Mouse (Mus musculus) CH12.LX (cell line): ENCODE data around the gene Elp4. TPM values are rescaled to one million over a fixed set of nuclear protein-coding genes. Genes with fewer than 3 reads are reported as not detected.

Source experiments
- DNase-seq: peaks from one replicate; pipeline ENCODE4 v3.0.0-alpha.2; 2013; ENCODE audit errors: extremely low read depth
- H3K27ac ChIP-seq: 2 replicates; pipeline ENCODE4 v1.5.1; 2012; ENCODE audit warnings: low read depth, mild to moderate bottlenecking, control low read depth, moderate library complexity; ENCODE audit not compliant: insufficient read depth
- H3K27me3 ChIP-seq: replicated peaks from 2 replicates; pipeline ENCODE3; 2012; ENCODE audit warnings: inconsistent platforms
- H3K36me3 ChIP-seq, 2 experiments: replicated peaks in 1 of 2; 2 replicates each; pipeline versions ENCODE3 to v1.6.1; 2012; ENCODE audit warnings: inconsistent platforms in 1 of 2, low read length in 1 of 2, mild to moderate bottlenecking in 1 of 2, mixed read lengths in 1 of 2, moderate library complexity in 1 of 2; ENCODE audit not compliant: control insufficient read depth in 1 of 2, insufficient read depth in 1 of 2
- H3K4me1 ChIP-seq, 2 experiments: 2 replicates each; pipeline ENCODE4 v1.6.1; 2012; ENCODE audit warnings: inconsistent platforms in 1 of 2, moderate library complexity in 1 of 2; ENCODE audit not compliant: insufficient read depth in 2 of 2, control insufficient read depth in 1 of 2
- H3K4me2 ChIP-seq: 2 replicates; pipeline ENCODE4 v1.6.1; 2012; ENCODE audit warnings: low read depth, mild to moderate bottlenecking, control low read depth; ENCODE audit not compliant: poor library complexity, insufficient read depth, severe bottlenecking
- H3K4me3 ChIP-seq, 3 experiments: fragments of 150-350 bp in 1 of 3; sonication (generic) in 1 of 3; replicated peaks in 1 of 3; 2 replicates each; pipeline versions ENCODE3 to v1.5.1; 2011 to 2012; ENCODE audit warnings: low read depth in 2 of 3, low read length in 2 of 3, mild to moderate bottlenecking in 2 of 3, moderate library complexity in 2 of 3, control low read depth in 1 of 3, improper control_type of control experiment in 1 of 3, inconsistent platforms in 1 of 3, mixed read lengths in 1 of 3; ENCODE audit not compliant: poor library complexity in 1 of 3
- H3K79me2 ChIP-seq: replicated peaks from 2 replicates; pipeline ENCODE4 v1.6.1; 2012; ENCODE audit warnings: mild to moderate bottlenecking, moderate library complexity; ENCODE audit not compliant: control insufficient read depth, poor library complexity, insufficient read depth, severe bottlenecking; ENCODE audit errors: extremely low read depth
- H3K9ac ChIP-seq: 2 replicates; pipeline ENCODE4 v1.6.1; 2012; ENCODE audit warnings: low read depth, mild to moderate bottlenecking, control low read depth, moderate library complexity; ENCODE audit not compliant: insufficient read depth
- H3K9me3 ChIP-seq: replicated peaks from 2 replicates; pipeline ENCODE3; 2012; ENCODE audit warnings: low read length, inconsistent platforms, mixed read lengths
- BHLHE40 ChIP-seq: IDR thresholded peaks from 2 replicates; pipeline ENCODE4 v1.6.1; 2011; ENCODE audit warnings: mild to moderate bottlenecking, low read depth, low read length, improper control_type of control experiment
- CHD1 ChIP-seq: IDR thresholded peaks from 2 replicates; pipeline ENCODE4 v1.6.1; 2012; ENCODE audit warnings: low read depth, low read length, improper control_type of control experiment, inconsistent platforms
- CHD2 ChIP-seq: IDR thresholded peaks from 2 replicates; pipeline ENCODE4 v1.6.1; 2011; ENCODE audit warnings: low read length, improper control_type of control experiment
- ELF1 ChIP-seq: IDR thresholded peaks from 2 replicates; pipeline ENCODE4 v1.6.1; 2014; ENCODE audit warnings: low read depth, mild to moderate bottlenecking, inconsistent platforms, low read length, improper control_type of control experiment
- ETS1 ChIP-seq: conservative IDR thresholded peaks from 2 replicates; pipeline ENCODE4 v1.6.1; 2012; ENCODE audit warnings: low read depth, mild to moderate bottlenecking, inconsistent platforms, low read length, improper control_type of control experiment, moderate library complexity
- JUN ChIP-seq: IDR thresholded peaks from 2 replicates; pipeline ENCODE4 v1.6.1; 2011; ENCODE audit warnings: low read depth, mild to moderate bottlenecking, low read length, improper control_type of control experiment, moderate library complexity; ENCODE audit not compliant: insufficient read depth
- KAT2A ChIP-seq: IDR thresholded peaks from 2 replicates; pipeline ENCODE4 v1.6.1; 2012; ENCODE audit warnings: low read length, improper control_type of control experiment, inconsistent platforms; ENCODE audit not compliant: insufficient replicate concordance
- MAFK ChIP-seq: IDR thresholded peaks from 2 replicates; pipeline ENCODE4 v1.6.1; 2011; ENCODE audit warnings: low read length, improper control_type of control experiment; ENCODE audit not compliant: insufficient replicate concordance
- MAX ChIP-seq: IDR thresholded peaks from 2 replicates; pipeline ENCODE4 v1.6.1; 2011; ENCODE audit warnings: low read length, improper control_type of control experiment
- MAZ ChIP-seq: IDR thresholded peaks from 2 replicates; pipeline ENCODE4 v1.6.1; 2012; ENCODE audit warnings: low read depth, mild to moderate bottlenecking, inconsistent platforms, low read length, improper control_type of control experiment, moderate library complexity
- MEF2A ChIP-seq: IDR thresholded peaks from 2 replicates; pipeline ENCODE4 v1.6.1; 2014; ENCODE audit warnings: low read depth, mild to moderate bottlenecking, inconsistent platforms, low read length, improper control_type of control experiment, borderline replicate concordance
- MXI1 ChIP-seq: IDR thresholded peaks from 2 replicates; pipeline ENCODE4 v1.6.1; 2011; ENCODE audit warnings: mild to moderate bottlenecking, low read depth, low read length, improper control_type of control experiment
- NELFE ChIP-seq: IDR thresholded peaks from 2 replicates; pipeline ENCODE4 v1.6.1; 2011; ENCODE audit warnings: low read depth, low read length, improper control_type of control experiment
- NRF1 ChIP-seq: IDR thresholded peaks from 2 replicates; pipeline ENCODE4 v1.6.1; 2014; ENCODE audit warnings: low read depth, mild to moderate bottlenecking, inconsistent platforms, low read length, improper control_type of control experiment, moderate library complexity
- PAX5 ChIP-seq: IDR thresholded peaks from 2 replicates; pipeline ENCODE4 v1.6.1; 2012; ENCODE audit warnings: low read length, inconsistent platforms, mixed read lengths
- RAD21 ChIP-seq: IDR thresholded peaks from 2 replicates; pipeline ENCODE4 v1.6.1; 2011; ENCODE audit warnings: low read depth, mild to moderate bottlenecking, low read length, improper control_type of control experiment, moderate library complexity
- RCOR1 ChIP-seq: conservative IDR thresholded peaks from 2 replicates; pipeline ENCODE4 v1.6.1; 2012; ENCODE audit warnings: low read depth, mild to moderate bottlenecking, inconsistent platforms, low read length, improper control_type of control experiment
- SIN3A ChIP-seq: IDR thresholded peaks from 2 replicates; pipeline ENCODE4 v1.6.1; 2012; ENCODE audit warnings: low read length, improper control_type of control experiment, inconsistent platforms
- TBP ChIP-seq: conservative IDR thresholded peaks from 2 replicates; pipeline ENCODE4 v1.6.1; 2011; ENCODE audit warnings: low read depth, low read length, improper control_type of control experiment
- TCF12 ChIP-seq: IDR thresholded peaks from 2 replicates; pipeline ENCODE4 v1.6.1; 2014; ENCODE audit warnings: low read depth, mild to moderate bottlenecking, inconsistent platforms, low read length, improper control_type of control experiment
- UBTF ChIP-seq: IDR thresholded peaks from 2 replicates; pipeline ENCODE4 v1.6.1; 2012; ENCODE audit warnings: low read depth, mild to moderate bottlenecking, inconsistent platforms, low read length, improper control_type of control experiment, moderate library complexity
- USF2 ChIP-seq: conservative IDR thresholded peaks from 2 replicates; pipeline ENCODE4 v1.6.1; 2011; ENCODE audit warnings: low read depth, low read length, improper control_type of control experiment
- ZKSCAN1 ChIP-seq: IDR thresholded peaks from 2 replicates; pipeline ENCODE4 v1.6.1; 2012; ENCODE audit warnings: low read depth, inconsistent platforms, low read length, improper control_type of control experiment, borderline replicate concordance
- ZNF384 ChIP-seq: IDR thresholded peaks from 2 replicates; pipeline ENCODE4 v1.6.1; 2012; ENCODE audit warnings: low read depth, low read length, improper control_type of control experiment, inconsistent platforms
- dilution Hi-C: fragments of 300-500 bp; cut with MboI; formaldehyde crosslinking; loops from 2 replicates; pipeline ENCODE4 v1.14.3; 2020; ENCODE audit warnings: low sequenced_read_pairs; ENCODE audit not compliant: extremely low pct_unique_long_range_greater_than_20kb, extremely low pct_ligation_motif_present
- in situ Hi-C: fragments of 300-500 bp; cut with MboI; formaldehyde crosslinking; loops from 3 replicates; pipeline ENCODE4 v1.14.3; 2019; ENCODE audit warnings: low sequenced_read_pairs, low pct_ligation_motif_present, low pct_unique_long_range_greater_than_20kb, mixed read lengths
- polyA plus RNA-seq: library from polyadenylated mRNA; unstranded; fragments of >175 nt; gene quantifications from 2 replicates; pipeline ENCODE4 v1.2.1, GENCODE M21; 2012; ENCODE audit warnings: low read depth; ENCODE audit not compliant: insufficient read length
- total RNA-seq, 2 experiments: library from RNA; depleted of rRNA; stranded (reverse); fragments of 300-350 nt in 1 of 2; fragments of >200 nt in 1 of 2; gene quantifications; 2 replicates each; pipeline ENCODE4 v1.2.3; 2012 to 2014

The Elp4 gene
- total and polyA plus RNA-seq, 3 experiments, result 11.6 to 31.2 (median 21.3) TPM

DNA sequence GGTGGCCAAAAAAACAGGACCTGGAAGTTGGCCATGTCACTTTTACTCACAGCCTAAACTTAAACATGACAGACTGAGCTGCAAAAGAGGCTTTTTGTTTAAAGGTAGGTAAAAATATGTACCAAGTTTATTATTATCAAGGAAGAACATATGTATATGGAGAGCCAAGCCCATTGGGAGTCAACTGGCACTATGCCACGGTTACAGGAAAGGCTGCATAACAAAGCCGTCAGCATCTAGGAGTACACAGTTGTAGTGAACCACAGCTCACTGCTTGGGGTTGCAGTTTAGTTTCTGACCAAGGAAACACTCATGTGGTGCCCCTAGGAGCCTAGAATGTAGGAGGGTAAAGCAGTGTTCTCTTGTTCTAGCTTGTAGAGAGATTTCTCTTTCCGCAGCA, 195.2 kb downstream of the Elp4 start:
- no peak for TF ChIP-seq PAX5
- TF ChIP-seq NELFE, result no peak
- no peak for TF ChIP-seq MAFK
- TF ChIP-seq RAD21, result no peak
- TF ChIP-seq ELF1, result no peak
- dilution Hi-C loops (no loop called here), in situ Hi-C loops (no loop called here)
- Histone ChIP-seq H3K4me3 (no peak overlapping the region), H3K36me3 (peaks cover 0 to 17% of the 10 kb centered on the region in 2 experiments), H3K4me1 (no peaks in the 10 kb centered on the region), H3K9me3 (no peaks in the 10 kb centered on the region), H3K27ac (no peak overlapping the region), H3K9ac (no peak overlapping the region), H3K4me2 (no peak overlapping the region), H3K79me2 (no peaks in the 10 kb centered on the region), H3K27me3 (no peaks in the 10 kb centered on the region)
- no peak for DNase-seq

DNA sequence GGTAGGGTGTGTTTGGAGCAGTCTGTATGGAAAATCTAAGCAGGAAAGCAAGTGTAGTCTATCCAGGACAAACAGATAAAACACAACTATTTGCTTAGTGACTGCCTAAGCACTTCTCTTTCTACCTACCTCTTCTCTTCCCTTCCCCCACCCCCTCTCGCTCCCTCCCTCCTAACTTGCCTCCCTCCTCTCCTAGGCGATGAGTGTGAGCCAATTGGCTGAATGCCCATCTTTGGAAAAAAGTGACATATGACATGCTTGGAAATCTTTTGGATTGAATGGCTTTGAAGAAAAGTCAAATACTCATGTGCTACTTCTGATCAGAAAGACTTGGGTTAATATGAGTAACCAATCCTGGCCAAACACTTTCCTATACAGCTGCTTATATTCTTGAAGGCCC, 199.0 kb downstream of the Elp4 start:
- Histone ChIP-seq H3K4me1 (no peaks in the 10 kb centered on the region), H3K9ac (no peak overlapping the region), H3K27me3 (no peaks in the 10 kb centered on the region)
- dilution Hi-C loops, result no loop called here
- TF ChIP-seq MXI1 (no peak), NELFE (no peak), TBP (no peak), MAFK (no peak), ZNF384 (no peak), ETS1 (no peak), RAD21 (no peak), KAT2A (no peak), CHD2 (no peak), ZKSCAN1 (no peak), MEF2A (no peak)
- TF ChIP-seq, all 38 proteins: peak for 0
- no peak for DNase-seq
- in situ Hi-C loops, result no loop called here
- Histone ChIP-seq H3K4me2 (no peak overlapping the region), H3K27ac (no peak overlapping the region), H3K4me3 (no peak overlapping the region), H3K79me2 (no peaks in the 10 kb centered on the region), H3K9me3 (no peaks in the 10 kb centered on the region), H3K36me3 (peaks cover 0 to 17% of the 10 kb centered on the region in 2 experiments)

DNA sequence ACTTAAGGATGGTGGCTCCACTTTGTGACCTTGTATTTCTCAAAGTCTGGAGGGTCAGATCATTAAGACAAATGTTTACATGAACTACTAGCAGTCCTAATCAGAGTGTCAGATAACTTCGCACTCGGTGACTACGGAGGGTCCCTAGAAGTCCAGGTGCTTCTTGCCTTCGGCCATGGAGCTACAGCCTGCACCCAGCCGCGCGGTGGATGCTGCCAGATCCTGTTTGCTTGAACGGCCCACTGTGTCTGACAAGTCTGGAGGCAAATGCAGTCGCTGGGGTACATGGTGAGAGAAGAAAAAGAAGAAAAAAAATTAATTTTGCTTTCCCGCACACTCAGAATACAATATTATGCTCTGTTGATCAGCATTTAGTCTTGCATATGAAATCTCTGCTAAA, 201.8 kb downstream of the Elp4 start:
- no peaks in the 10 kb centered on the region for H3K9me3 ChIP-seq
- TF ChIP-seq ETS1 (no peak), MAX (no peak), ELF1 (no peak), USF2 (no peak), UBTF (no peak), NRF1 (no peak), CHD2 (no peak), TCF12 (no peak), ZNF384 (no peak), CHD1 (no peak), PAX5 (no peak), SIN3A (no peak), KAT2A (no peak), BHLHE40 (no peak), RCOR1 (no peak), JUN (no peak), MAZ (no peak)
- no peaks in the 10 kb centered on the region for H3K79me2 ChIP-seq

More for the DNA sequence above, 201.8 kb downstream of the Elp4 start:
- in situ Hi-C loops, result no loop called here
- Histone ChIP-seq H3K27ac (no peak overlapping the region), H3K36me3 (peaks cover 0 to 26% of the 10 kb centered on the region in 2 experiments), H3K4me3 (no peak overlapping the region), H3K4me2 (no peak overlapping the region), H3K4me1 (no peaks in the 10 kb centered on the region), H3K9ac (no peak overlapping the region), H3K27me3 (no peaks in the 10 kb centered on the region)
- DNase-seq, result no peak
- dilution Hi-C loops, result no loop called here
